Comparison of ENCODE assay signal across 11 mouse cellular contexts in the genomic region with DNA sequence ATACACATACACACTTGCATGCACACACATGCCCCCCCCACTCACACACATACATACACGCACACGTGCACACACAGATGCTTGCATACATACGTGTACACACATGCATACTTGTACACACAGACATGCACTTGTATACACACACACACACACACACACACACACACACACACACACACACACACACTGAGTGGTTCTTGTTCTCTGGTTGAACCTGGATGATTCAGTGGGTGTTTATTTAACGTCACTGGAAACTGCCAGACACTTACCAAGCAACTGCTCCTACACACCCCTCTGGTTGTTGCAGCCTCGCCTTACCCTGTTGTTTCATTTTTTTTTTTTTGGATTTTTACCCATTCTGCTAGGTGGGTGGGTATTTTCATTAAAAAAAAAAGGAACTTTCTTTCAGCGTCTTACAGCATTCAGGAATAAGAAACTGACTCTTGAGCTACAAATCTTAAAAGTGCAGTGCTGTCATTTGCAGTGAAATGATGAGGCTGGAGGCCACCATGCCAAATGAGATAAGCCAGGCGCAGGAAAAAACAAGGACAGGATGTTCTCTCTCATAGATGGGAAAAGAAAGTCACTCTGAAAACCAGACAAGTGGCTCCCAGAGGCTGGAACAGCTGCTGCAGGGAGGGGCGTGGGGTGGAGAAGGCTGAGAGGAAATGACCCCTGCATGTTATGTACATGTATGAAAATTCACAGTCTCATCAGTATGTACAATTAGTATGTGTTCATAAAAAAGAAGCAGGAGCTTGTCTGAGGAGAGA. TPM values are rescaled to one million over a fixed set of nuclear protein-coding genes. Genes with fewer than 3 reads are reported as not detected.
DNase-seq lines count a peak whose midpoint lies in the region; ATAC-seq lines count a peak whose summit lies in the region.
"Had no signal": no experiment of that assay in that cellular context is flagged by ENCODE, and none has a peak within 500 bp of the region (broad histone marks: within the 10 kb centered on the region; RNA-seq: fewer than 3 reads in every experiment).

No protein-coding gene starts in this region.

- 64% methylated on average over 8 of the region's 8 CpGs for WGBS in heart, embryonic 10.5 days
- 62% methylated on average over 8 of the region's 8 CpGs for WGBS in kidney, embryonic 15.5 days

- H3K27me3 ChIP-seq in megakaryocyte, embryonic 14.5 days (replicated peaks), result peaks cover 23% of the 10 kb centered on the region
- no peaks in the 10 kb centered on the region for H3K27me3 ChIP-seq in heart, embryonic 10.5 days (ENCODE audit: insufficient read depth, poor library complexity, severe bottlenecking)
- no peaks in the 10 kb centered on the region for H3K27me3 ChIP-seq in kidney, embryonic 15.5 days
- H3K27me3 ChIP-seq: CH12.LX had no signal

- H3K4me3 ChIP-seq in megakaryocyte, embryonic 14.5 days (replicated peaks), result peak overlapping the region; percentile 82
- H3K4me3 ChIP-seq in heart, embryonic 10.5 days, result no peak overlapping the region
- H3K4me3 ChIP-seq in kidney, embryonic 15.5 days (replicated peaks), result no peak overlapping the region
- H3K4me3 ChIP-seq: myocyte had no signal

- H3K9me3 ChIP-seq in megakaryocyte, embryonic 14.5 days, result 0 out of 2 replicates have a peak, but pooled peaks cover 7% of the 10 kb centered on the region
- H3K9me3 ChIP-seq in heart, embryonic 10.5 days, result no peaks in the 10 kb centered on the region
- H3K9me3 ChIP-seq in kidney, embryonic 15.5 days (replicated peaks), result no peaks in the 10 kb centered on the region

- H3K4me2 ChIP-seq in kidney, embryonic 15.5 days, result no peak overlapping the region

- H3K9ac ChIP-seq in kidney, embryonic 15.5 days, result no peak overlapping the region

- peaks cover 36% of the 10 kb centered on the region for H3K4me1 ChIP-seq in megakaryocyte, embryonic 14.5 days
- H3K4me1 ChIP-seq in heart, embryonic 10.5 days, result peaks cover 24% of the 10 kb centered on the region
- no peaks in the 10 kb centered on the region for H3K4me1 ChIP-seq in kidney, embryonic 15.5 days

- peak overlapping the region; percentile 56; the same call in 1 of the 2 replicates for H3K27ac ChIP-seq in heart, embryonic 10.5 days
- H3K27ac ChIP-seq in kidney, embryonic 15.5 days, result peak overlapping the region; percentile 54; the same call in 1 of the 2 replicates

- H3K36me3 ChIP-seq in megakaryocyte, embryonic 14.5 days (replicated peaks; ENCODE audit: low read length), result no peaks in the 10 kb centered on the region
- no peaks in the 10 kb centered on the region for H3K36me3 ChIP-seq in heart, embryonic 10.5 days
- H3K36me3 ChIP-seq in kidney, embryonic 15.5 days, result no peaks in the 10 kb centered on the region

- no peak for ATAC-seq in megakaryocyte, adult 5-6 weeks (ENCODE audit: poor library complexity, severe bottlenecking)
- no peak for ATAC-seq in kidney, embryonic 15.5 days (replicated peaks; ENCODE audit: low FRiP score)

- DNase-seq in heart, embryonic 10.5 days (ENCODE audit: low spot score), result peak; percentile 74
- DNase-seq in lung, postnatal 36 days, result peak; percentile 88
- DNase-seq in layer of hippocampus, adult 9-11 months, result no peak
- no peak for DNase-seq in right cerebral cortex, postnatal 25 days
- DNase-seq in embryo, embryonic 10 days (ENCODE audit: low spot score), result no peak
- DNase-seq: thymus, postnatal 14 days had no signal

RNA-seq across cellular contexts. Expression of gene Slc43a3, which starts 19.6 kb away (rescaled TPM):
- 4.4 and 9.1 TPM in 2 replicates for polyA plus RNA-seq in megakaryocyte, embryonic 14.5 days (2012; ENCODE audit: insufficient read depth, low replicate concordance)
- 51.4 and 53.0 TPM in 2 replicates for total RNA-seq in megakaryocyte, adult 5-6 weeks (2015)
- total RNA-seq in megakaryocyte, adult 5-6 weeks (2017), result 41.9 and 45.2 TPM in 2 replicates
- polyA plus RNA-seq in heart, embryonic 10.5 days (2016; fragmentation: Nextera tagmentation; extraction: Ambion mirVana), result 48.4 and 50.9 TPM in 2 replicates
- polyA plus RNA-seq in kidney, embryonic 15.5 days (2015; fragmentation: Nextera tagmentation; extraction: Ambion mirVana), result 52.4 and 56.3 TPM in 2 replicates

RNA-seq across cellular contexts. Expression of gene Rtn4rl2, which starts 30.2 kb away (rescaled TPM):
- 2.7 and 8.4 TPM in 2 replicates for polyA plus RNA-seq in megakaryocyte, embryonic 14.5 days (2012; ENCODE audit: insufficient read depth, low replicate concordance)
- not detected in 2 replicates for total RNA-seq in megakaryocyte, adult 5-6 weeks (2015)
- total RNA-seq in megakaryocyte, adult 5-6 weeks (2017), result not detected in 2 replicates
- 0.33 and 0.88 TPM in 2 replicates for polyA plus RNA-seq in heart, embryonic 10.5 days (2016; fragmentation: Nextera tagmentation; extraction: Ambion mirVana)
- 1.2 and 1.6 TPM in 2 replicates for polyA plus RNA-seq in kidney, embryonic 15.5 days (2015; fragmentation: Nextera tagmentation; extraction: Ambion mirVana)
- total RNA-seq: CH12.LX had no signal

Comparison
In these comparisons a context has a peak if more than half of its experiments do, and no peak if none do; other contexts are left out.
1. DNase-seq: peak in heart, embryonic 10.5 days (single experiment) and lung, postnatal 36 days (single experiment); none in layer of hippocampus, adult 9-11 months (single experiment), right cerebral cortex, postnatal 25 days (single experiment) and embryo, embryonic 10 days (single experiment).